Mouse (Mus musculus) ES-Bruce4 (cell line): ENCODE measurements around the gene Slc22a21.

Source experiments
- CTCF ChIP-seq: IDR thresholded peaks from one replicate; pipeline ENCODE4 v1.8.1; 2011; ENCODE audit warnings: low read depth, low read length
- EP300 ChIP-seq: IDR thresholded peaks from 2 replicates; pipeline ENCODE4 v1.6.1; 2011; ENCODE audit warnings: low read depth, low read length; ENCODE audit not compliant: insufficient read depth
- POLR2A ChIP-seq: IDR thresholded peaks from one replicate; pipeline ENCODE4 v1.8.1; 2011; ENCODE audit warnings: low read length; ENCODE audit not compliant: insufficient read depth

- TF ChIP-seq POLR2A = no peak
- no peak for TF ChIP-seq CTCF
- TF ChIP-seq EP300 = no peak
Observed at GRCm38 (mm10) chr11:53977672-53978071, 2.5 kb downstream of the Slc22a21 start.
